Mouse (Mus musculus) bone marrow macrophage, adult 2 months (primary cell): Measurements from ENCODE around the gene Emc7.

Experiments used
- CTCF ChIP-seq: IDR thresholded peaks from 2 replicates; pipeline ENCODE4 v1.5.1; 2012; ENCODE audit warnings: low read depth, mild to moderate bottlenecking, low read length, moderate library complexity
- POLR2A ChIP-seq: IDR thresholded peaks from 2 replicates; pipeline ENCODE4 v1.6.1; 2012; ENCODE audit warnings: mild to moderate bottlenecking, low read depth, low read length, borderline replicate concordance

DNA sequence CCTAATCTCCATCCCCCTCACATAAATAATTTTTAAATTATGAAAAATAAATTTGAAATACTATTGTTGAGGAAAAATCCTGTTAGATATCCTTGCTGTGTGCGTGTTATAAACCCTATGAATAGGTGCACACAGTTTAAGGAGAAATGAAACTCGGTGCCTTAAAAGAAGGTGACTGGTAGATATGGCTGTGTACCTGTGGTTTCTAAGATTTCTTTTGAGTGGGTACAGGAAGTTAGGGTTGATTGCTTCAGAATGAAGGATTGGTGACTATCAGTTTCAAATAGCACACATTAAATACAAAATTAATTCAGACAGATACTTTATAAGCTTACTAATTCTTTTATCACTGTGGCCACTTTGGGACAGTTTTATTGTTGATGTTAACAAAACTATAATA lies 17.2 kb upstream of the Emc7 start:
- TF ChIP-seq POLR2A (no peak), CTCF (no peak)
